12 mouse cellular contexts compared by ENCODE assay signal in genomic region chr6:112926011-112926410, GRCm38 (mm10). TPM values are rescaled to one million over a fixed set of nuclear protein-coding genes. Genes with fewer than 3 reads are reported as not detected.
DNase-seq lines count a peak whose midpoint lies in the region; ATAC-seq and TF ChIP-seq lines count a peak whose summit lies in the region.
"Had no signal": no experiment of that assay in that cellular context is flagged by ENCODE, and none has a peak within 500 bp of the region (broad histone marks: within the 10 kb centered on the region; RNA-seq: fewer than 3 reads in every experiment).

No protein-coding gene starts in this region.

- no peak overlapping the region for H3K9ac ChIP-seq in heart, embryonic 16.5 days (ENCODE audit: low read length)
- H3K9ac ChIP-seq in midbrain, embryonic 12.5 days (replicated peaks): no peak overlapping the region
- H3K9ac ChIP-seq in midbrain, embryonic 14.5 days (replicated peaks; ENCODE audit: low read length): no peak overlapping the region
- H3K9ac ChIP-seq: liver, embryonic 15.5 days; neural tube, embryonic 12.5 days had no signal

- no peaks in the 10 kb centered on the region for H3K27me3 ChIP-seq in heart, embryonic 16.5 days (ENCODE audit: control insufficient read depth, insufficient read depth, low read length)
- no peaks in the 10 kb centered on the region for H3K27me3 ChIP-seq in midbrain, embryonic 12.5 days
- no peaks in the 10 kb centered on the region for H3K27me3 ChIP-seq in midbrain, embryonic 14.5 days (ENCODE audit: control insufficient read depth, insufficient read depth, low read length)
- H3K27me3 ChIP-seq: liver, embryonic 15.5 days; neural tube, embryonic 12.5 days had no signal

- no peak overlapping the region for H3K4me3 ChIP-seq in heart, embryonic 16.5 days (ENCODE audit: low read length)
- no peak overlapping the region for H3K4me3 ChIP-seq in midbrain, embryonic 12.5 days
- H3K4me3 ChIP-seq in midbrain, embryonic 14.5 days (replicated peaks; ENCODE audit: low read depth, low read length): no peak overlapping the region
- H3K4me3 ChIP-seq in embryonic fibroblast, embryonic 13.5 days (ENCODE audit: insufficient read depth, low read length): no peak overlapping the region
- H3K4me3 ChIP-seq in olfactory bulb, adult 2 months (ENCODE audit: insufficient read depth, low read depth, low read length): no peak overlapping the region
- H3K4me3 ChIP-seq: liver, embryonic 15.5 days; neural tube, embryonic 12.5 days had no signal

- peak overlapping the region; percentile 27; the same call in 1 of the 2 replicates for H3K27ac ChIP-seq in heart, embryonic 16.5 days (ENCODE audit: low read length)
- peak overlapping the region; percentile 4; the same call in 1 of the 2 replicates for H3K27ac ChIP-seq in midbrain, embryonic 12.5 days (replicated peaks)
- H3K27ac ChIP-seq in midbrain, embryonic 14.5 days (replicated peaks; ENCODE audit: low read depth, low read length): no peak overlapping the region
- peak overlapping the region; percentile 94 for H3K27ac ChIP-seq in embryonic fibroblast, embryonic 13.5 days (ENCODE audit: insufficient read depth, low read length)
- 0 out of 2 replicates have a peak overlapping the region, but pooled peaks have one; percentile 5 for H3K27ac ChIP-seq in olfactory bulb, adult 2 months (ENCODE audit: insufficient read depth, low read depth, low read length)
- H3K27ac ChIP-seq: liver, embryonic 15.5 days; neural tube, embryonic 12.5 days had no signal

- no peak for ATAC-seq in heart, embryonic 16.5 days (replicated peaks; ENCODE audit: extremely low read depth, insufficient read depth, low FRiP score)
- no peak for ATAC-seq in midbrain, embryonic 12.5 days (ENCODE audit: low FRiP score, low read depth)
- no peak for ATAC-seq in midbrain, embryonic 14.5 days (ENCODE audit: low FRiP score, low TSS enrichment)

- TF ChIP-seq POLR2A in embryonic fibroblast, embryonic 13.5 days (IDR thresholded peaks at IDR 0.05; ENCODE audit: low read depth, low read length): no peak
- no peak for TF ChIP-seq POLR2A in olfactory bulb, adult 2 months (IDR thresholded peaks at IDR 0.05; ENCODE audit: insufficient read depth, low read depth, low read length)

- H3K4me2 ChIP-seq in heart, embryonic 16.5 days (ENCODE audit: low read depth, low read length): no peak overlapping the region
- no peak overlapping the region for H3K4me2 ChIP-seq in midbrain, embryonic 12.5 days (replicated peaks)
- H3K4me2 ChIP-seq in midbrain, embryonic 14.5 days (ENCODE audit: low read length): no peak overlapping the region
- H3K4me2 ChIP-seq: liver, embryonic 15.5 days; neural tube, embryonic 12.5 days had no signal

- no peak for DNase-seq in heart, adult 9 months (ENCODE audit: low spot score in 2 of 2)
- DNase-seq in midbrain, embryonic 14.5 days: no peak
- no peak for DNase-seq in kidney, postnatal 36 days
- DNase-seq: kidney, adult 11 months; kidney, postnatal 10 days; thymus, adult 18-20 months had no signal

- no peaks in the 10 kb centered on the region for H3K36me3 ChIP-seq in heart, embryonic 16.5 days (ENCODE audit: control insufficient read depth, insufficient read depth)
- H3K36me3 ChIP-seq in midbrain, embryonic 12.5 days: peaks cover 25% of the 10 kb centered on the region
- no peaks in the 10 kb centered on the region for H3K36me3 ChIP-seq in midbrain, embryonic 14.5 days (ENCODE audit: control insufficient read depth, insufficient read depth, low read length)
- H3K36me3 ChIP-seq: liver, embryonic 15.5 days had no signal

- no peaks in the 10 kb centered on the region for H3K4me1 ChIP-seq in heart, embryonic 16.5 days (ENCODE audit: control insufficient read depth, insufficient read depth, low read length)
- peaks cover 84% of the 10 kb centered on the region for H3K4me1 ChIP-seq in midbrain, embryonic 12.5 days
- peaks cover 67% of the 10 kb centered on the region for H3K4me1 ChIP-seq in midbrain, embryonic 14.5 days (ENCODE audit: control insufficient read depth, insufficient read depth, low read length)
- peaks cover 11% of the 10 kb centered on the region for H3K4me1 ChIP-seq in embryonic fibroblast, embryonic 13.5 days (ENCODE audit: control insufficient read depth, insufficient read depth, low read length)
- H3K4me1 ChIP-seq in olfactory bulb, adult 2 months (ENCODE audit: control insufficient read depth, insufficient read depth, low read length): peaks cover 21% of the 10 kb centered on the region

- no peaks in the 10 kb centered on the region for H3K9me3 ChIP-seq in heart, embryonic 16.5 days (replicated peaks; ENCODE audit: control insufficient read depth, low read length)
- H3K9me3 ChIP-seq in midbrain, embryonic 12.5 days: no peaks in the 10 kb centered on the region
- no peaks in the 10 kb centered on the region for H3K9me3 ChIP-seq in midbrain, embryonic 14.5 days (ENCODE audit: control insufficient read depth, low read length)
- H3K9me3 ChIP-seq: liver, embryonic 15.5 days had no signal

- WGBS in heart, embryonic 16.5 days: 69% methylated on average over 5 of the region's 5 CpGs
- WGBS in midbrain, embryonic 12.5 days: 86% methylated on average over 5 of the region's 5 CpGs
- 84% methylated on average over 5 of the region's 5 CpGs for WGBS in midbrain, embryonic 14.5 days
- 45% methylated on average over 5 of the region's 5 CpGs for WGBS in olfactory bulb, adult 2 months

- TF ChIP-seq CTCF in embryonic fibroblast, embryonic 13.5 days (IDR thresholded peaks at IDR 0.05; ENCODE audit: borderline replicate concordance, insufficient read depth, low read length): no peak
- TF ChIP-seq CTCF in olfactory bulb, adult 2 months (IDR thresholded peaks at IDR 0.05; ENCODE audit: insufficient read depth, low read depth, low read length): no peak

RNA-seq across cellular contexts. Expression of gene Srgap3, which starts 21.1 kb away (rescaled TPM):
- polyA plus RNA-seq in heart, embryonic 16.5 days (2015; fragmentation: Nextera tagmentation; extraction: Ambion mirVana): 1.0 and 1.1 TPM in 2 replicates
- 60.5 and 63.7 TPM in 2 replicates for polyA plus RNA-seq in midbrain, embryonic 12.5 days (2016; fragmentation: Nextera tagmentation; extraction: Ambion mirVana)
- polyA plus RNA-seq in midbrain, embryonic 14.5 days (2014; fragmentation: Nextera tagmentation; extraction: Ambion mirVana): 58.6 and 68.8 TPM in 2 replicates
- polyA plus RNA-seq in embryonic fibroblast, embryonic 13.5 days (2011; ENCODE audit: insufficient read length, low read depth, missing spikeins): 16.4 and 19.6 TPM in 2 replicates
- polyA plus RNA-seq in olfactory bulb, adult 2 months (2012; ENCODE audit: insufficient read depth, insufficient read length, low replicate concordance, missing spikeins): 68.5 and 77.3 TPM in 2 replicates
